Comparison of ENCODE assay signal across 27 mouse cellular contexts in genomic region chr15:21007931-21008330, GRCm38 (mm10).
A peak's percentile ranks its signal among the peaks of the same experiment; 100 is the strongest.
DNase-seq lines count a peak whose midpoint lies in the region; ATAC-seq and TF ChIP-seq lines count a peak whose summit lies in the region.
"Had no signal": no experiment of that assay in that cellular context is flagged by ENCODE, and none has a peak within 500 bp of the region (broad histone marks: within the 10 kb centered on the region; RNA-seq: fewer than 3 reads in every experiment).

No protein-coding gene starts in this region.

- H3K36me3 ChIP-seq in hindbrain, embryonic 10.5 days = no peaks in the 10 kb centered on the region
- H3K36me3 ChIP-seq in hindbrain, postnatal 0 days (ENCODE audit: insufficient read depth, low read length) = no peaks in the 10 kb centered on the region
- no peaks in the 10 kb centered on the region for H3K36me3 ChIP-seq in midbrain, embryonic 10.5 days
- no peaks in the 10 kb centered on the region for H3K36me3 ChIP-seq in midbrain, postnatal 0 days (ENCODE audit: insufficient read depth, low read length)
- H3K36me3 ChIP-seq in midbrain, embryonic 13.5 days = no peaks in the 10 kb centered on the region
- H3K36me3 ChIP-seq: embryonic facial prominence, embryonic 12.5 days; embryonic facial prominence, embryonic 15.5 days; G1E; heart, embryonic 10.5 days; heart, embryonic 13.5 days had no signal

- WGBS in hindbrain, embryonic 10.5 days = 81% methylated on average over 2 of the region's 2 CpGs
- WGBS in hindbrain, postnatal 0 days = 77% methylated on average over 2 of the region's 2 CpGs
- 83% methylated on average over 2 of the region's 2 CpGs for WGBS in midbrain, embryonic 10.5 days
- 74% methylated on average over 2 of the region's 2 CpGs for WGBS in midbrain, postnatal 0 days
- WGBS in midbrain, embryonic 13.5 days = 59% methylated on average over 2 of the region's 2 CpGs

- no peaks in the 10 kb centered on the region for H3K9me3 ChIP-seq in hindbrain, embryonic 10.5 days
- no peaks in the 10 kb centered on the region for H3K9me3 ChIP-seq in hindbrain, postnatal 0 days (ENCODE audit: low read length)
- no peaks in the 10 kb centered on the region for H3K9me3 ChIP-seq in midbrain, embryonic 10.5 days (replicated peaks)
- no peaks in the 10 kb centered on the region for H3K9me3 ChIP-seq in midbrain, postnatal 0 days (ENCODE audit: low read length)
- H3K9me3 ChIP-seq in midbrain, embryonic 13.5 days = no peaks in the 10 kb centered on the region
- H3K9me3 ChIP-seq: embryonic facial prominence, embryonic 12.5 days; embryonic facial prominence, embryonic 15.5 days; forebrain, embryonic 13.5 days; G1E; heart, embryonic 10.5 days; heart, embryonic 13.5 days had no signal

- no peak for TF ChIP-seq CTCF in hindbrain, postnatal 0 days (IDR thresholded peaks at IDR 0.05; ENCODE audit: low read depth)
- TF ChIP-seq CTCF in midbrain, postnatal 0 days (IDR thresholded peaks at IDR 0.05) = no peak

- H3K27ac ChIP-seq in hindbrain, embryonic 10.5 days = peak overlapping the region; percentile 24; the same call in 1 of the 2 replicates
- H3K27ac ChIP-seq in hindbrain, postnatal 0 days = no peak overlapping the region
- peak overlapping the region; percentile 76 for H3K27ac ChIP-seq in midbrain, embryonic 10.5 days (replicated peaks)
- H3K27ac ChIP-seq in midbrain, postnatal 0 days (ENCODE audit: low read depth, low read length) = no peak overlapping the region
- H3K27ac ChIP-seq in midbrain, embryonic 13.5 days = peak overlapping the region; percentile 47
- H3K27ac ChIP-seq: embryonic facial prominence, embryonic 12.5 days; embryonic facial prominence, embryonic 15.5 days; forebrain, embryonic 13.5 days; heart, adult 2 months; heart, embryonic 10.5 days; heart, embryonic 13.5 days had no signal

- H3K4me1 ChIP-seq in hindbrain, embryonic 10.5 days (replicated peaks) = peaks cover 17% of the 10 kb centered on the region
- 0 out of 2 replicates have a peak, but pooled peaks cover 3% of the 10 kb centered on the region for H3K4me1 ChIP-seq in hindbrain, postnatal 0 days (ENCODE audit: insufficient read depth, low read length)
- H3K4me1 ChIP-seq in midbrain, embryonic 10.5 days = peaks cover 21% of the 10 kb centered on the region
- H3K4me1 ChIP-seq in midbrain, postnatal 0 days (ENCODE audit: insufficient read depth, low read length) = no peaks in the 10 kb centered on the region
- peaks cover 15% of the 10 kb centered on the region for H3K4me1 ChIP-seq in midbrain, embryonic 13.5 days (replicated peaks)
- H3K4me1 ChIP-seq: embryonic facial prominence, embryonic 12.5 days; embryonic facial prominence, embryonic 15.5 days; heart, embryonic 10.5 days; heart, embryonic 13.5 days had no signal

- H3K4me3 ChIP-seq in hindbrain, embryonic 10.5 days = no peak overlapping the region
- H3K4me3 ChIP-seq in hindbrain, postnatal 0 days (ENCODE audit: low read length) = no peak overlapping the region
- no peak overlapping the region for H3K4me3 ChIP-seq in midbrain, embryonic 10.5 days
- no peak overlapping the region for H3K4me3 ChIP-seq in midbrain, postnatal 0 days (ENCODE audit: low read depth, low read length)
- H3K4me3 ChIP-seq in midbrain, embryonic 13.5 days (replicated peaks) = no peak overlapping the region
- H3K4me3 ChIP-seq: embryonic facial prominence, embryonic 12.5 days; embryonic facial prominence, embryonic 15.5 days; forebrain, embryonic 13.5 days; heart, adult 2 months; heart, embryonic 10.5 days; heart, embryonic 13.5 days had no signal

- no peak for DNase-seq in hindbrain, embryonic 10.5 days (ENCODE audit: low spot score)
- DNase-seq in hindbrain, postnatal 0 days (ENCODE audit: low spot score) = no peak
- DNase-seq in midbrain, embryonic 10.5 days (ENCODE audit: low spot score) = no peak
- no peak for DNase-seq in midbrain, postnatal 0 days (ENCODE audit: low spot score)
- DNase-seq in embryo, embryonic 10 days (ENCODE audit: low spot score) = no peak
- DNase-seq: adrenal gland, postnatal 10 days; adrenal gland, postnatal 36 days; B cell, adult 2 months; cerebellum, adult 18-20 months; cerebellum, adult 9-10 months; cerebellum, postnatal 14 days; gastrocnemius, postnatal 10 days; gastrocnemius, postnatal 36 days; heart, adult 2 months; heart, postnatal 14 days; heart, postnatal 4 days had no signal

- no peak overlapping the region for H3K9ac ChIP-seq in hindbrain, postnatal 0 days (replicated peaks; ENCODE audit: low read length)
- H3K9ac ChIP-seq in midbrain, postnatal 0 days (replicated peaks; ENCODE audit: low read length, poor library complexity, severe bottlenecking) = no peak overlapping the region
- no peak overlapping the region for H3K9ac ChIP-seq in midbrain, embryonic 13.5 days (replicated peaks)
- H3K9ac ChIP-seq: embryonic facial prominence, embryonic 12.5 days; embryonic facial prominence, embryonic 15.5 days; forebrain, embryonic 13.5 days; heart, embryonic 13.5 days had no signal

- ATAC-seq in hindbrain, postnatal 0 days = no peak
- ATAC-seq in midbrain, postnatal 0 days (ENCODE audit: low FRiP score) = no peak
- ATAC-seq in midbrain, embryonic 13.5 days = peak; percentile 61
- ATAC-seq: inflammation-experienced regulatory T-cells, adult 6 months; intestine, embryonic 16.5 days; Patski had no signal

- H3K27me3 ChIP-seq in hindbrain, embryonic 10.5 days (ENCODE audit: insufficient read depth, poor library complexity, severe bottlenecking) = no peaks in the 10 kb centered on the region
- H3K27me3 ChIP-seq in hindbrain, postnatal 0 days (ENCODE audit: insufficient read depth, low read length) = no peaks in the 10 kb centered on the region
- no peaks in the 10 kb centered on the region for H3K27me3 ChIP-seq in midbrain, embryonic 10.5 days (ENCODE audit: low read depth, poor library complexity, severe bottlenecking)
- H3K27me3 ChIP-seq in midbrain, postnatal 0 days (ENCODE audit: insufficient read depth, low read length) = no peaks in the 10 kb centered on the region
- H3K27me3 ChIP-seq in midbrain, embryonic 13.5 days = no peaks in the 10 kb centered on the region
- H3K27me3 ChIP-seq: CH12.LX; embryonic facial prominence, embryonic 12.5 days; embryonic facial prominence, embryonic 15.5 days; forebrain, embryonic 13.5 days; heart, embryonic 13.5 days; Patski had no signal

- no peak overlapping the region for H3K4me2 ChIP-seq in hindbrain, postnatal 0 days (ENCODE audit: low read depth, low read length)
- no peak overlapping the region for H3K4me2 ChIP-seq in midbrain, postnatal 0 days (ENCODE audit: low read depth, low read length, poor library complexity, severe bottlenecking)
- H3K4me2 ChIP-seq in midbrain, embryonic 13.5 days (replicated peaks) = no peak overlapping the region
- H3K4me2 ChIP-seq: embryonic facial prominence, embryonic 12.5 days; embryonic facial prominence, embryonic 15.5 days; forebrain, embryonic 13.5 days; heart, embryonic 13.5 days had no signal

Comparison
In these comparisons a context has a peak if more than half of its experiments do, and no peak if none do; other contexts are left out.
1. H3K27ac ChIP-seq: peak in hindbrain, embryonic 10.5 days (single experiment), midbrain, embryonic 10.5 days (single experiment) and midbrain, embryonic 13.5 days (single experiment); none in hindbrain, postnatal 0 days (single experiment) and midbrain, postnatal 0 days (single experiment).